Mouse (Mus musculus) hindbrain, embryonic 13.5 days (tissue): ENCODE measurements around the gene Krtdap. TPM values are rescaled to one million over a fixed set of nuclear protein-coding genes. Genes with fewer than 3 reads are reported as not detected.
A peak's percentile ranks its signal among the peaks of the same experiment; 100 is the strongest.

Experiments
- ATAC-seq: fragments of 200-750 bp; cut with Nextera tagmentation; 2 replicates; pipeline ENCODE4 v1.8.0; 2017; ENCODE audit warnings: moderate TSS enrichment; ENCODE audit not compliant: low FRiP score
- H3K27ac ChIP-seq: fragments of 300-500 bp; sonication (generic); 2 replicates; pipeline ENCODE4 v1.5.1; 2015; ENCODE audit warnings: inconsistent platforms, mild to moderate bottlenecking, moderate library complexity
- H3K27me3 ChIP-seq: fragments of 300-500 bp; sonication (generic); 2 replicates; pipeline ENCODE4 v1.6.1; 2015; ENCODE audit warnings: mild to moderate bottlenecking, inconsistent platforms
- H3K36me3 ChIP-seq: fragments of 300-500 bp; sonication (generic); 2 replicates; pipeline ENCODE4 v1.6.1; 2015; ENCODE audit warnings: mild to moderate bottlenecking, inconsistent platforms
- H3K4me1 ChIP-seq: fragments of 300-500 bp; sonication (generic); replicated peaks from 2 replicates; pipeline ENCODE4 v1.6.1; 2015; ENCODE audit warnings: inconsistent platforms
- H3K4me2 ChIP-seq: fragments of 300-500 bp; sonication (generic); 2 replicates; pipeline ENCODE4 v1.6.1; 2015; ENCODE audit warnings: inconsistent platforms, mild to moderate bottlenecking, moderate library complexity
- H3K4me3 ChIP-seq: fragments of 300-500 bp; sonication (generic); 2 replicates; pipeline ENCODE4 v1.5.1; 2015; ENCODE audit warnings: mild to moderate bottlenecking, inconsistent platforms
- H3K9ac ChIP-seq: fragments of 300-500 bp; sonication (generic); 2 replicates; pipeline ENCODE4 v1.6.1; 2015; ENCODE audit warnings: mild to moderate bottlenecking, inconsistent platforms
- H3K9me3 ChIP-seq: fragments of 300-500 bp; sonication (generic); 2 replicates; pipeline ENCODE4 v1.6.1; 2016; ENCODE audit warnings: inconsistent platforms
- WGBS: fragments of 180-500 bp; shearing (Covaris S2); methylation state at CpG from one replicate; pipeline ENCODE4 v1.1.7; 2015; 5-methylcytosine and 5-hydroxymethylcytosine counted together
- polyA plus RNA-seq: library from polyadenylated mRNA; unstranded; fragments of >200 nt; fragmentation: Nextera tagmentation; extraction: Ambion mirVana; gene quantifications from 2 replicates; pipeline ENCODE4 v1.2.1, GENCODE M21; 2015

Krtdap gene
- polyA plus RNA-seq, 1 experiment from 2014 or later, result not detected

DNA sequence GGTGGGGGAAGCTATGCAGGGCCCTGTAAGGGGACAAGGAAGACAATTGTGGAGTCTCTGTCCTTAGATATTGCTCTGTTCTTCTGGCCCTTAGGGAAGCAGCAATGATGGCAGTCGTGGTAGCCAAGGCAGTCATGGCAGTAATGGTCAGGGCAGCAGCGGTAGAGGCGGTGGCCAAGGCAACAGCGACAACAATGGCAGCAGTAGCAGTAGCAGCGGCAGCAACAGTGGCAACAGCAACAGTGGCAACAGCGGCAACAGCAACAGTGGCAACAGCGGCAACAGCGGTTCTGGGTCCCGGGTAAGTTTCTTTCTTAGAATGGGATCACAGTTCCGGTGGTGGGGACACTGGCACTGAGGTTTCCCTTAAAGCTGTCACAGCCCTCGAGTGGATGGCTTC lies 22.5 kb upstream of the Krtdap start:
- Histone ChIP-seq H3K27ac (no peak overlapping the region), H3K9ac (no peak overlapping the region), H3K4me2 (peak overlapping the region; percentile 29), H3K27me3 (0 out of 2 replicates have a peak, but pooled peaks cover 9% of the 10 kb centered on the region), H3K36me3 (no peaks in the 10 kb centered on the region), H3K9me3 (no peaks in the 10 kb centered on the region), H3K4me1 (0 out of 2 replicates have a peak, but pooled peaks cover 5% of the 10 kb centered on the region), H3K4me3 (0 out of 2 replicates have a peak overlapping the region, but pooled peaks have one; percentile 11)
- WGBS, result 56% methylated on average over 11 of the region's 11 CpGs
- ATAC-seq, result no peak

DNA sequence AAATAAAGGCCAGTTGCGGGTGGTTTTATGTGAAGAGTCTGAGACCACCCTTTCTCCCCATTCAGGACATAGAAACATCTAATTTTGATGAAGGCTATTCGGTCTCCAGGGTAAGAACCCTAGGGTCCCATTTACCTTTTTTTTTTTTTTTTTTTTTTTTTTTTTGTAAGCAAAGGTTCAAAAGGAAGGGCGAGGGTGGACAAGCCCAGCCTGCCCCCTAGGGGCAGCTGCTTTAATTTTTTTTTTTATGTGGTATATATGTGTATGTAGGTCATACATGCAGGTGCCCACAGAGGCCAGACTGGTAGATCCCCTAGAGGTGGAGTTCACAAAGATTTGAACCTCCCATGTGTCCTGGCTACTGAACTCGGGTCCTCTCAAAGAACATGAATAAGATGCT lies 21.3 kb upstream of the Krtdap start:
- 89% methylated on average over 4 of the region's 4 CpGs for WGBS

DNA sequence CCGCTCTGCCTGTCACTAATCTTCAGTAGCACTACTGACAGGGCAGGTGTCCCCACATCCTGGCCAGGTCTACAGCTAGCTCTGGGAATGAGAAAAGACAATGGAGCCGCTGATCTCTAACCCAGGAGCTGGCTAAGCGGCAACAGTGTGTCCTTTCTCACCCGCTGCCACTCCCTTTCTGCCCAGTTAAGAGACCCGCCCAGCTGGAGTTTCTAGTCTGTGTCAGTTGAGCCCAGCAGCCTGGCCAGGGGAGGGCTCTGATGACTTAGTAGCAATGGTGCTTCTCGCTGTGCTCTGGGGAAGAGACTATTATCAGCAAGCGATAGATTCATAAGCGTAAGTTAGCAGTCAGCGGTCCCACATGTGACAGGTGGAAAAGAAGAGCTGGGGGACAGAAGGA lies 18.5 kb upstream of the Krtdap start:
- Histone ChIP-seq H3K4me2 (no peak overlapping the region), H3K9ac (no peak overlapping the region), H3K36me3 (no peaks in the 10 kb centered on the region), H3K4me3 (no peak overlapping the region), H3K4me1 (0 out of 2 replicates have a peak, but pooled peaks cover 5% of the 10 kb centered on the region), H3K9me3 (no peaks in the 10 kb centered on the region), H3K27ac (no peak overlapping the region), H3K27me3 (0 out of 2 replicates have a peak, but pooled peaks cover 6% of the 10 kb centered on the region)
- no peak for ATAC-seq
- WGBS, result 45% methylated on average over 9 of the region's 9 CpGs

More for the DNA sequence above, 21.3 kb upstream of the Krtdap start:
- no peak overlapping the region for H3K9ac ChIP-seq
- no peak for ATAC-seq
- no peak overlapping the region for H3K4me2 ChIP-seq
- no peak overlapping the region for H3K27ac ChIP-seq
- 0 out of 2 replicates have a peak, but pooled peaks cover 9% of the 10 kb centered on the region for H3K27me3 ChIP-seq
- H3K4me1 ChIP-seq, result 0 out of 2 replicates have a peak, but pooled peaks cover 5% of the 10 kb centered on the region
- H3K9me3 ChIP-seq, result no peaks in the 10 kb centered on the region
- no peaks in the 10 kb centered on the region for H3K36me3 ChIP-seq
- no peak overlapping the region for H3K4me3 ChIP-seq

DNA sequence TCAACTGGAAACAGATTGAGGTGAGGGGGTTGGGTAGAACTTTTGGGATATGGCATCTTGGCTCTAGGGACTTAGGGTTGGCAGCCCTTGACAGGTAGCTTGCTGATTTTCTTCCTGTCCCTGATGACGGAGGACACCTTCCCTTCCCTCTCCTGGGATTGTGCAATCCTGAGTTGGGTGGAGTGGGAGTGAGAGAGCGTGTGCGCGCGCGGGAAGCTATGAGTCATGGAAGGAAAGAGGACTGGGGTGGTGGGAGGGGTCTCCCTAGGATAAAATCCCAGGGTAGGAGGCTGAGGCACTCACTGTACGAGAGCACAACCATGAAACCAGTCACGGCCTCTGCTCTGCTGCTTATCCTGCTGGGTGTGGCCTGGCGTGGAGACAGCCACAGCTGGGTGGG lies 11.6 kb upstream of the Krtdap start:
- Histone ChIP-seq H3K27ac (no peak overlapping the region), H3K9ac (no peak overlapping the region), H3K4me3 (no peak overlapping the region), H3K4me2 (no peak overlapping the region), H3K27me3 (0 out of 2 replicates have a peak, but pooled peaks cover 2% of the 10 kb centered on the region), H3K9me3 (no peaks in the 10 kb centered on the region), H3K4me1 (no peaks in the 10 kb centered on the region), H3K36me3 (no peaks in the 10 kb centered on the region)
- no peak for ATAC-seq
- 91% methylated on average over 9 of the region's 9 CpGs for WGBS

DNA sequence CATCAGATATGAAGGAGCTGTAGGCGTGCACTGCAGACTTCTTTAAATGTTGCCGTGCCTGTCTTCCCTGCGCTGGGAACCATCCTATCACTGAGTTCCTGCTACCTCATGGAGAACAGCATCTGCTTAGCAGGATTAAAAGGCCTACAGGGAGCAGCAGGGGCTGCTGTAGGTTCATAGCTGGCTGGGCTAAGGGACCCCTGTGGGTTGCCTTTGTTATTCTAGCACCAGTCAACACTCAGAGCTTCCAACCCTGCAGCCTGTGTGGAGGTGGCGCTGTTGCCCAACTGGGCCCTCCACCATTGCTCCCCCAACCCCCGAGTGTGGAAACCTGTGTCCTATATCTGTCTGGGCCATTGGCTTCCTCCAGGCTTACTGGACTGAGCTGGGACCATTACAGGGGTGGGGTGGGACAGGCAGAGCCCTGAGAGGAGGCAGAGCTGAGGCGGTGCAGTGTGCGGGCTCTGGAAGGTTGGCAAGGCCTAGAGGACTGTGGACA lies 10.6 kb upstream of the Krtdap start:
- no peaks in the 10 kb centered on the region for H3K9me3 ChIP-seq
- 0 out of 2 replicates have a peak, but pooled peaks cover 2% of the 10 kb centered on the region for H3K27me3 ChIP-seq
- WGBS, result 44% methylated on average over 7 of the region's 7 CpGs
- no peak overlapping the region for H3K4me3 ChIP-seq
- no peaks in the 10 kb centered on the region for H3K4me1 ChIP-seq
- no peak overlapping the region for H3K9ac ChIP-seq
- no peak overlapping the region for H3K4me2 ChIP-seq
- H3K27ac ChIP-seq, result no peak overlapping the region
- no peaks in the 10 kb centered on the region for H3K36me3 ChIP-seq
- ATAC-seq, result no peak

DNA sequence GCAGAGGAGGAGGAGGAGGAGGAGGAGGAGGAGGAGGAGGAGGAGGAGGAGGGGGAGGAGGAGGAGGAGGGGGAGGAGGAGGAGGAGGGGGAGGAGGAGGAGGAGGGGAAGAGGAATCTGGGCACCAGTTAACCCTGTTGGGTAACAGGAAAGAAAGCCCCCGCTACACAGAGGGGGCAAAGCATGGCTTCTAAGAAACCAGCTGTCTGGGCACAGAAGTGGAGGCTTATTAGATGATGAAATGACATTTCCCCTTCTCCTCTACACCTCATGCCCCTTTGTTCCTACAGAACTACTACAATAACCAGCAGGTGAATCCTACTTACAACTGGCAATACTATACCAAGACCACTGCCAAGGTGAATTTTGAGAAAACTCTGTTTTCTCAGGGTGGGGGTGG lies 9.8 kb upstream of the Krtdap start:
- Histone ChIP-seq H3K27ac (no peak overlapping the region), H3K36me3 (no peaks in the 10 kb centered on the region), H3K4me2 (no peak overlapping the region), H3K4me3 (no peak overlapping the region), H3K9ac (no peak overlapping the region), H3K27me3 (0 out of 2 replicates have a peak, but pooled peaks cover 2% of the 10 kb centered on the region), H3K4me1 (no peaks in the 10 kb centered on the region), H3K9me3 (no peaks in the 10 kb centered on the region)
- WGBS, result 77% methylated on average over 1 of the region's 1 CpGs
- ATAC-seq, result no peak

DNA sequence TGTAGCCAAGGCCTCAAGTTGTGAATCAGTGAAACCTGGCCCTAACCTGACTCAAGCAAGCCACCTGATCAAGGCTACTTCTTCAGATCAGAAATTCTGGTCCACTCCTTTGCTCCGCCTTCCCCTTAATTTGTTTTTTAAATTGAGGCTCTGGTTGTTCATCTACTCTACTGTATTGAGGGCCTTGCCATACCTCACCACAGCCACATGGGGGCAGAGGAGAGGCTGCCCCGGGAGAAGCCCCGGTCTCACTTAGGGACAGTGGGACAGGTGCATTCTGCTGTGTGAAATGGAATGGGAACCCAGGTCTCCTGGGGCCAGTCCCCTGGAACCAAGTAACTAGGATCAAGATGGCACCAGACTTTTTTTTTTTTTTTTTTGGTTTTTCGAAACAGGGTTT lies 5.9 kb upstream of the Krtdap start:
- Histone ChIP-seq H3K4me1 (peaks cover 15% of the 10 kb centered on the region), H3K36me3 (no peaks in the 10 kb centered on the region), H3K9ac (no peak overlapping the region), H3K4me2 (no peak overlapping the region), H3K27me3 (no peaks in the 10 kb centered on the region), H3K9me3 (no peaks in the 10 kb centered on the region), H3K27ac (no peak overlapping the region), H3K4me3 (no peak overlapping the region)
- 67% methylated on average over 4 of the region's 4 CpGs for WGBS
- no peak for ATAC-seq

DNA sequence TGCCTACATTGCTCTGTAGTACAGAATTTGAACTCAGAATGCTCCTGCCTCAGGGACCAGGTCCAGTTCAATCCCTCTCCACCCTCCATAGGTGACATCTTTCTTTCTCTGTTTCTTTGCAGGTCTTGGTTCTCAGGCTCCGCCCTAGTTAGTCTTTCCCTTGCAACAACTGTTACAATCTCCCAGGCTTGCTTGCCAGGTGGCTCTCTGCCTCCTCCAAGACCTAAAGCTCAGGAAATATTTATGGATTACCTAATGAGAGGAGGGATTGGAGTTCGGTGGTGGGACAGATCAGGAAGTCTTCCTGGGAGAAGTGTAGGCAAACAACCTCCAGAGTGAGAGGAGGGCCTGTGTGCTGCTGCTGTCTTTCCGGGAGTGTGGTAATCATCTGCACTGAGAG lies 5.0 kb upstream of the Krtdap start:
- Histone ChIP-seq H3K27ac (no peak overlapping the region), H3K9ac (no peak overlapping the region), H3K9me3 (no peaks in the 10 kb centered on the region), H3K4me1 (peaks cover 15% of the 10 kb centered on the region), H3K4me3 (no peak overlapping the region), H3K36me3 (no peaks in the 10 kb centered on the region), H3K4me2 (no peak overlapping the region), H3K27me3 (no peaks in the 10 kb centered on the region)
- 79% methylated on average over 3 of the region's 3 CpGs for WGBS
- ATAC-seq, result no peak

DNA sequence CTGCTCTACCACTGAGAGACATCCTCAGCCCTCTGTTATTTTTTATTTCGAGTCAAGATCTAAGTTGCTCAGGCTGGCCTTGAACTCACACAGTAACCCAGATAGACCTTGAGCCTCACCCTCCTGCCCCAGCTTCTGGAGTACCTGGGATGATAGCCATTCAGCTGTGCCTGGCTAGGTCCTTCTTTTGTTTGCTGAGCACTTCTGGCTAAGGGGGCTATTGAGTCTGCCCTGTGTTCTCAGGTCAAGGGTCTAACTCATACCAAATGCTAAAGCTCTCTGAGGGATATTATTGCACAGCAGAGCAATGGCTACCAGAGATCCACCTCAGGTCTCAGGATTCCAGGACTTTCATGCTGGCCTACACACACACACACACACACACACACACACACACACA lies 2.5 kb upstream of the Krtdap start:
- peaks cover 15% of the 10 kb centered on the region for H3K4me1 ChIP-seq
- H3K4me2 ChIP-seq, result no peak overlapping the region
- H3K36me3 ChIP-seq, result no peaks in the 10 kb centered on the region
- H3K9me3 ChIP-seq, result no peaks in the 10 kb centered on the region
- H3K27me3 ChIP-seq, result 0 out of 2 replicates have a peak, but pooled peaks cover 4% of the 10 kb centered on the region
- 65% methylated on average over 1 of the region's 1 CpGs for WGBS
- H3K27ac ChIP-seq, result peak overlapping the region; percentile 77
- no peak overlapping the region for H3K9ac ChIP-seq
- no peak overlapping the region for H3K4me3 ChIP-seq
- ATAC-seq, result no peak

DNA sequence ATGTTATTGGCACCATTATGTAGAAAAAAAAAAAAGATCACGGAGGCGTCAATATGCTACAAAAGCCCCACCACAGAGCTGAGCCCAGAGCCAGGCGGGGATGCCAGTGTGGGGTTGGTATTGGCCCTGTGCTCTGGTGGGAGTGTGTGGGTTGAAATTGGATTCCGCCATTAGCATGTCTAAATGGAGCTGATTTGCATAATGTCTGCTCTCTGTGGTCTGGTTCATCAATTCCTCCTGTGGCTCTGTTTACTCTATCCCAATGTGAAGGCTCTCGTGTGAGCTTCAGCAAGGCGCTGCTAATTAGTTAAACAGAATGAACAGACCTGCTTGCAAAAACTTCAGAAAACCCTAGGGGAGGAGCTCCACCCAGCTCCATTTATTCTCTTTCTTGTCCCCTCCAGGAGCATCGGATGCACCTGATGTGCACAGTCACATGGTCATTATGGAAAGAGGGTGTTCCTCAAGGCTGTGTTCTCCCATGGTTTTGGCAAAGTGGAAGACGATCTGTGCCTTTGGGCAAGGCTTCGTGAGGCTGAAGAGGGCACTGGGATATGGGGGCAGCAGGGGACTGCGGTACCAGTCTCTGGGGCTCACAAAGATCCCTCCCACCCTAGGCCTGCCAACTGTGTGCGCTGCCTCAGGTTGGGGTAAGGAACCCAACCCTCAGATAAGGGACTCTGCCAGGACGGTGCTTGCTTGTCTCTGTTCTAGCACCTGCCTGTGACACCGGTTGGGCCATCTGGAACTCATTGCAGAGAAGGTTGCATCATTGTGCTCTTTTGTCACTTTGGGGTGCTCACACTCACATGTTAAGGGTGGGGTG lies 1.8 kb upstream of the Krtdap start:
- Histone ChIP-seq H3K4me3 (no peak overlapping the region), H3K4me1 (peaks cover 15% of the 10 kb centered on the region), H3K9ac (no peak overlapping the region), H3K36me3 (no peaks in the 10 kb centered on the region), H3K9me3 (no peaks in the 10 kb centered on the region), H3K27me3 (0 out of 2 replicates have a peak, but pooled peaks cover 4% of the 10 kb centered on the region), H3K4me2 (no peak overlapping the region), H3K27ac (peak overlapping the region; percentile 77)
- WGBS, result 46% methylated on average over 13 of the region's 13 CpGs
- ATAC-seq, result peak; percentile 89

DNA sequence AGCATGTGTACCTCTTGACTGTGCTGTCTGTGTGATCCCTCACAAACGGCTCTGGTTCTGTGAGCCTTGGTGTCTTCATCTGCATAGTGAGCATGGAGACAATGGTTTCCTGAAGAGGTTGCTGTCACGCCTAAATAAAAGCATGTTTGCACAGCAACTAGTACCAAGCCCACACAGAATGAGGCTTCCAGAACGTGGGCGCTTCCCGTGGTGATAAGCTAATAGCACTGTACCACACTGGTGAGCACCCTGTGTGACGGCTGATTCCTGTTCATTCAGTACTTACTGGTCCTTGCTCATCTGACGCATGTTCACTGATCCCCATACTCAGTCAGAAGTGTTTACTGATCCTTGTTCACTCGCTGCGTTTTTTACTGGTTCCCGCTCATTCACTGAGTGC lies 2.4 kb downstream of the Krtdap start:
- Histone ChIP-seq H3K27me3 (peaks cover 9% of the 10 kb centered on the region; the same call in 1 of the 2 replicates), H3K4me2 (no peak overlapping the region), H3K9me3 (no peaks in the 10 kb centered on the region), H3K4me1 (peaks cover 15% of the 10 kb centered on the region), H3K4me3 (no peak overlapping the region), H3K9ac (no peak overlapping the region), H3K36me3 (no peaks in the 10 kb centered on the region), H3K27ac (no peak overlapping the region)
- WGBS, result 79% methylated on average over 10 of the region's 10 CpGs
- no peak for ATAC-seq

DNA sequence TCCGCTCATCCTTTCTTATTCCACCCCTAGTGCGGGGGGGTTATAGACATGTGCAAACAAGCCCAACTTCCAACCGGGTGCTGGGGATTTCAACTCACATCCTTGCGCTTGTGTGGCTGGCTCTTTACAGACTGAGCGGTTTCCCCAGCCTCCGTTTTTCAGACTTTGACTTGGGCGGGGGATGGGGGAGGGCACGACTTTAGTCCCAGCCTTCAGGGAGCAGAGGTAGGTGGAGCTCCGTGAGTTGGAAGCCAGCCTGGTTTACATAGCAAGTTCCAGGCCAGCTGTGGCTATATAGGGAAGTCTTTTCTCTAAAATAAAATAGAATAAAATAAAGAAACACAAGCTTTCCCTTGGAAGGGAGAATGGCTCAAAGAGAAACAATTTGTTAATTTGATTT lies 4.2 kb downstream of the Krtdap start:
- Histone ChIP-seq H3K27me3 (peaks cover 9% of the 10 kb centered on the region; the same call in 1 of the 2 replicates), H3K4me1 (no peaks in the 10 kb centered on the region), H3K27ac (no peak overlapping the region), H3K9me3 (no peaks in the 10 kb centered on the region), H3K9ac (no peak overlapping the region), H3K4me3 (no peak overlapping the region), H3K36me3 (no peaks in the 10 kb centered on the region), H3K4me2 (no peak overlapping the region)
- WGBS, result 37% methylated on average over 9 of the region's 9 CpGs
- ATAC-seq, result no peak
